Mouse (Mus musculus) lung, postnatal 0 days (tissue): ENCODE measurements around the gene Zfp451.

Source experiments
- CTCF ChIP-seq: IDR thresholded peaks from 2 replicates; pipeline ENCODE4 v1.5.1; 2016; ENCODE audit warnings: antibody characterized with exemption, mild to moderate bottlenecking
- EP300 ChIP-seq: IDR thresholded peaks from 2 replicates; pipeline ENCODE4 v1.6.1; 2016; ENCODE audit warnings: antibody characterized with exemption, mild to moderate bottlenecking, control low read depth

DNA sequence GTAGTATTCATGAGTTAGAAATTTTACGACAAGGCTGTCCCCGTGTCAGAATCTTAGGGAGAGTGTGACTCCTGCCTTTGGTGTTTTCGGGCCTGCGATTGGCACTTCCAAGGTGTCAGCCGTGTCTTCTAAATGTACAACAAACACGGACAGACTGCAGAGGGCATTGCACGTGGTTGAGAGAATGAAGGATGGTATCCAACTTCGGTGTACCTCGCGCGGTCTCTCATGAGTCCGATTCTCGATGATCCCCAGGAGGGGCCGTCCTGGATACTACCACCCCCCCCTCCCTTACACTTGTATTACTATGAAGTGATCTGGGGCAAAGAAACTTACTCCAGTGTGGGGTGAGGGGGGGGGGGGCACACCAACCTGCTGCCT is 57.4 kb downstream of the Zfp451 start:
- no peak; the same call in 1 of the 2 replicates for TF ChIP-seq CTCF
- no peak for TF ChIP-seq EP300
